Comparison of ENCODE assay signal across 21 mouse cellular contexts in the genomic region with DNA sequence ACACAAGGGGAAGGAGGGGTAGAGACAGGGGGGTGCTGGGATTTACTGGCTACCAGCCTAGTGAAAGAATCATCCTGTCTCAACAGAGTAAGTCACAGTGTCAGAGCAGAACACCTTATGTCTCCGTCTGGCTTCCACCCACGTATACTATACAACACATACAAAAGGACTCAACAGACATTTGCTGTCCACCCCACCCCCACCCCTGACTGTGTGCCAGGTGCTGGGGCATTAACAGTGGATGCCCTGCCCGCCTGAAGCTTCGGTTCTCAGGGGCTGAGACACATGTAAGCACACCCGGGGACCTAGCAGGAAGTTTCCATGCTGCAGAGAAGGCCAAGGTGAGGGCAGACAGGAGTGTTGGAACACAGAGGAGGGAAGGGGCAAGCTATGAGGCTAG. TPM values are rescaled to one million over a fixed set of nuclear protein-coding genes. Genes with fewer than 3 reads are reported as not detected.
DNase-seq lines count a peak whose midpoint lies in the region; ATAC-seq and TF ChIP-seq lines count a peak whose summit lies in the region.
"Had no signal": no experiment of that assay in that cellular context is flagged by ENCODE, and none has a peak within 500 bp of the region (broad histone marks: within the 10 kb centered on the region; RNA-seq: fewer than 3 reads in every experiment).

No protein-coding gene starts in this region.

- intact Hi-C loops in heart, postnatal 10 days (cut with DNase I): no loop called here

- no peak overlapping the region for H3K4me3 ChIP-seq in heart, embryonic 11.5 days (ENCODE audit: low read depth, low read length)
- no peak overlapping the region for H3K4me3 ChIP-seq in lung, embryonic 14.5 days (ENCODE audit: low read depth, low read length)
- H3K4me3 ChIP-seq: embryonic facial prominence, embryonic 15.5 days; erythroblast, embryonic 14.5 days; forebrain, embryonic 10.5 days; forebrain, embryonic 15.5 days; gastrocnemius, adult 2 months; hindbrain, embryonic 13.5 days; intestine, embryonic 15.5 days had no signal

- H3K27ac ChIP-seq in heart, embryonic 11.5 days (ENCODE audit: low read depth, low read length): peak overlapping the region; percentile 10; the same call in 1 of the 2 replicates
- 0 out of 2 replicates have a peak overlapping the region, but pooled peaks have one; percentile 4 for H3K27ac ChIP-seq in lung, embryonic 14.5 days (ENCODE audit: low read depth)
- H3K27ac ChIP-seq: embryonic facial prominence, embryonic 15.5 days; forebrain, embryonic 10.5 days; forebrain, embryonic 15.5 days; gastrocnemius, adult 2 months; hindbrain, embryonic 13.5 days; intestine, embryonic 15.5 days had no signal

- H3K9ac ChIP-seq in heart, embryonic 11.5 days (ENCODE audit: low read depth, low read length): 0 out of 2 replicates have a peak overlapping the region, but pooled peaks have one; percentile 16
- H3K9ac ChIP-seq in lung, embryonic 14.5 days: no peak overlapping the region; the same call in 1 of the 2 replicates
- H3K9ac ChIP-seq: embryonic facial prominence, embryonic 15.5 days; forebrain, embryonic 15.5 days; hindbrain, embryonic 13.5 days; intestine, embryonic 15.5 days had no signal

- no peaks in the 10 kb centered on the region for H3K27me3 ChIP-seq in heart, embryonic 11.5 days (ENCODE audit: control insufficient read depth, insufficient read depth, low read length)
- H3K27me3 ChIP-seq in lung, embryonic 14.5 days (ENCODE audit: insufficient read depth, low read length): no peaks in the 10 kb centered on the region
- H3K27me3 ChIP-seq: embryonic facial prominence, embryonic 15.5 days; forebrain, embryonic 15.5 days; hindbrain, embryonic 13.5 days; intestine, embryonic 15.5 days had no signal

- TF ChIP-seq CTCF in lung, embryonic 14.5 days (IDR thresholded peaks at IDR 0.05; ENCODE audit: low read depth): no peak

- no peaks in the 10 kb centered on the region for H3K36me3 ChIP-seq in heart, embryonic 11.5 days (ENCODE audit: control insufficient read depth, insufficient read depth, low read length)
- 0 out of 2 replicates have a peak, but pooled peaks cover 3% of the 10 kb centered on the region for H3K36me3 ChIP-seq in lung, embryonic 14.5 days (ENCODE audit: insufficient read depth)
- H3K36me3 ChIP-seq: embryonic facial prominence, embryonic 15.5 days; forebrain, embryonic 10.5 days; forebrain, embryonic 15.5 days; hindbrain, embryonic 13.5 days; intestine, embryonic 15.5 days had no signal

- peak; percentile 63 to 67 for DNase-seq in cerebellum, postnatal 10 days
- DNase-seq in cerebellum, adult 11 months: no peak
- no peak for DNase-seq in heart, postnatal 10 days
- DNase-seq in lung, embryonic 14.5 days: no peak
- DNase-seq in lung, postnatal 4 days: no peak
- no peak for DNase-seq in right cerebral cortex, postnatal 14 days
- DNase-seq: adrenal gland, adult 8-10 months; adrenal gland, postnatal 36 days; embryo, embryonic 11 days; gastrocnemius, adult 2 months; gastrocnemius, postnatal 25 days; heart, postnatal 36 days; kidney, adult 18-20 months had no signal

- WGBS in heart, embryonic 11.5 days (ENCODE audit: insufficient replicate concordance): 88% methylated on average over 5 of the region's 5 CpGs
- 70% methylated on average over 5 of the region's 5 CpGs for WGBS in lung, embryonic 14.5 days

- no peak for ATAC-seq in heart, embryonic 11.5 days (replicated peaks; ENCODE audit: insufficient number of reproducible peaks, low FRiP score, low TSS enrichment)
- ATAC-seq in lung, embryonic 14.5 days (ENCODE audit: insufficient read depth): no peak
- ATAC-seq: forebrain, embryonic 15.5 days; intestine, embryonic 15.5 days had no signal

- H3K4me2 ChIP-seq in heart, embryonic 11.5 days: no peak overlapping the region
- no peak overlapping the region for H3K4me2 ChIP-seq in lung, embryonic 14.5 days
- H3K4me2 ChIP-seq: embryonic facial prominence, embryonic 15.5 days; forebrain, embryonic 15.5 days; hindbrain, embryonic 13.5 days; intestine, embryonic 15.5 days had no signal

- H3K9me3 ChIP-seq in heart, embryonic 11.5 days (replicated peaks; ENCODE audit: control insufficient read depth, low read length): no peaks in the 10 kb centered on the region
- no peaks in the 10 kb centered on the region for H3K9me3 ChIP-seq in lung, embryonic 14.5 days (ENCODE audit: low read depth, low read length)
- H3K9me3 ChIP-seq: embryonic facial prominence, embryonic 15.5 days; forebrain, embryonic 10.5 days; forebrain, embryonic 15.5 days; G1E; hindbrain, embryonic 13.5 days; intestine, embryonic 15.5 days had no signal

- peaks cover 60% of the 10 kb centered on the region for H3K4me1 ChIP-seq in heart, embryonic 11.5 days (ENCODE audit: control insufficient read depth, insufficient read depth, low read length)
- H3K4me1 ChIP-seq in lung, embryonic 14.5 days (ENCODE audit: insufficient read depth): peaks cover 12% of the 10 kb centered on the region

RNA-seq across cellular contexts. Expression of a gene that starts 52.6 kb away (rescaled TPM):
- polyA plus RNA-seq in heart, embryonic 11.5 days (2014; fragmentation: Nextera tagmentation; extraction: Ambion mirVana): 32.3 and 53.2 TPM in 2 replicates
- 100 to 1,000 TPM; 137 to 148 TPM for total RNA-seq in heart, postnatal 10 days (2021)
- polyA plus RNA-seq in lung, embryonic 14.5 days (2014; fragmentation: Nextera tagmentation; extraction: Ambion mirVana): 27.0 and 29.8 TPM in 2 replicates

Comparison
In these comparisons a context has a peak if more than half of its experiments do, and no peak if none do; other contexts are left out.
1. DNase-seq: peak in cerebellum, postnatal 10 days (2 of 2); none in cerebellum, adult 11 months (single experiment), heart, postnatal 10 days (0 of 2), lung, embryonic 14.5 days (single experiment), lung, postnatal 4 days (0 of 2) and right cerebral cortex, postnatal 14 days (single experiment).